Mouse (Mus musculus): Measurements from ENCODE around the gene Dnajc10.

- no peak for TF ChIP-seq MAX (IDR thresholded peaks at IDR 0.05; ENCODE audit: low read depth)
- TF ChIP-seq POLR2A (IDR thresholded peaks at IDR 0.05; ENCODE audit: insufficient read length, low read depth): no peak
- no peak for TF ChIP-seq USF1 (IDR thresholded peaks at IDR 0.05; ENCODE audit: low read depth)
- TF ChIP-seq TCF12 (IDR thresholded peaks at IDR 0.05; ENCODE audit: insufficient read depth, poor library complexity, severe bottlenecking): no peak
- TF ChIP-seq REST (IDR thresholded peaks at IDR 0.05; ENCODE audit: insufficient read depth, insufficient read length): no peak
- no peak for TF ChIP-seq CEBPB (IDR thresholded peaks at IDR 0.05; ENCODE audit: insufficient read depth, poor library complexity, severe bottlenecking)
These were observed 23.1 kb upstream of the Dnajc10 start, which contains the start of gene Prdx6b for GRCm38 (mm10) chr2:80292172-80292571.
